Mouse (Mus musculus) heart, embryonic 14.5 days (tissue): ENCODE measurements around the gene Mbl1. TPM values are rescaled to one million over a fixed set of nuclear protein-coding genes. Genes with fewer than 3 reads are reported as not detected.

Source experiments
- ATAC-seq: fragments of 200-750 bp; cut with Nextera tagmentation; 2 replicates; pipeline ENCODE4 v1.8.0; 2017; ENCODE audit warnings: low read depth, moderate TSS enrichment; ENCODE audit not compliant: insufficient number of reproducible peaks, insufficient read depth, low FRiP score
- H3K27ac ChIP-seq, 2 experiments: fragments of 200-500 bp in 1 of 2; fragments of 300-500 bp in 1 of 2; sonication (generic) in 1 of 2; replicated peaks in 1 of 2; 2 replicates each; pipeline ENCODE4 v1.5.1; 2012 to 2014; ENCODE audit warnings: low read depth in 2 of 2, low read length in 2 of 2, control low read depth in 1 of 2, mild to moderate bottlenecking in 1 of 2, mixed read lengths in 1 of 2; ENCODE audit not compliant: control insufficient read depth in 1 of 2, insufficient read depth in 1 of 2
- H3K27me3 ChIP-seq: fragments of 300-500 bp; sonication (generic); 2 replicates; pipeline ENCODE4 v1.6.1; 2014; ENCODE audit warnings: mild to moderate bottlenecking, low read length, control low read depth; ENCODE audit not compliant: control insufficient read depth, insufficient read depth
- H3K36me3 ChIP-seq: fragments of 300-500 bp; sonication (generic); 2 replicates; pipeline ENCODE4 v1.6.1; 2014; ENCODE audit warnings: mild to moderate bottlenecking, control low read depth, low read length, mixed read lengths; ENCODE audit not compliant: control insufficient read depth, insufficient read depth
- H3K4me1 ChIP-seq, 2 experiments: fragments of 200-500 bp in 1 of 2; fragments of 300-500 bp in 1 of 2; sonication (generic) in 1 of 2; 2 replicates each; pipeline ENCODE4 v1.6.1; 2012 to 2014; ENCODE audit warnings: low read length in 2 of 2, control low read depth in 1 of 2, mixed read lengths in 1 of 2; ENCODE audit not compliant: control insufficient read depth in 2 of 2, insufficient read depth in 2 of 2
- H3K4me2 ChIP-seq: fragments of 300-500 bp; sonication (generic); 2 replicates; pipeline ENCODE4 v1.6.1; 2014; ENCODE audit warnings: mild to moderate bottlenecking, low read length
- H3K4me3 ChIP-seq, 2 experiments: fragments of 200-500 bp in 1 of 2; fragments of 300-500 bp in 1 of 2; sonication (generic) in 1 of 2; 2 replicates each; pipeline ENCODE4 v1.5.1; 2012 to 2014; ENCODE audit warnings: low read length in 2 of 2, mild to moderate bottlenecking in 2 of 2, control low read depth in 1 of 2, low read depth in 1 of 2, moderate library complexity in 1 of 2; ENCODE audit not compliant: control insufficient read depth in 1 of 2, insufficient read depth in 1 of 2
- H3K9ac ChIP-seq: fragments of 300-500 bp; sonication (generic); 2 replicates; pipeline ENCODE4 v1.6.1; 2014; ENCODE audit warnings: mild to moderate bottlenecking, low read length
- H3K9me3 ChIP-seq: fragments of 300-500 bp; sonication (generic); 2 replicates; pipeline ENCODE4 v1.6.1; 2016; ENCODE audit warnings: low read length, control low read depth; ENCODE audit not compliant: control insufficient read depth
- WGBS: fragments of 180-500 bp; shearing (Covaris S2); extraction: QIAGEN DNeasy Blood & Tissue Kit; methylation state at CpG from one replicate; pipeline ENCODE4 v1.1.7; 2014; 5-methylcytosine and 5-hydroxymethylcytosine counted together
- polyA plus RNA-seq: library from polyadenylated mRNA; unstranded; fragments of >200 nt; fragmentation: Nextera tagmentation; extraction: Ambion mirVana; gene quantifications from 2 replicates; pipeline ENCODE4 v1.2.1, GENCODE M21; 2014

Gene Mbl1
- not detected in 2 replicates for polyA plus RNA-seq

- ATAC-seq = no peak
- no peak within 1 kb of the TSS for H3K4me2 ChIP-seq
- no peaks in the 10 kb centered on the region for H3K4me1 ChIP-seq
- 81% methylated on average over 7 of the region's 7 CpGs for WGBS
- no peak within 1 kb of the TSS for H3K27ac ChIP-seq
- H3K9me3 ChIP-seq = no peaks in the 10 kb centered on the region
- H3K4me3 ChIP-seq = no peak within 1 kb of the TSS
- H3K36me3 ChIP-seq = no peaks in the 10 kb centered on the region
- H3K9ac ChIP-seq = no peak within 1 kb of the TSS
- H3K27me3 ChIP-seq = no peaks in the 10 kb centered on the region
Measured at GRCm38 (mm10) chr14:41151220-41151898, at the start of gene Mbl1. Mbl1 (plus strand) TSS chr14:41151458.

- ATAC-seq = no peak
- Histone ChIP-seq H3K27ac (no peak overlapping the region), H3K36me3 (no peaks in the 10 kb centered on the region), H3K4me2 (no peak overlapping the region), H3K4me1 (peaks cover 0 to 4% of the 10 kb centered on the region in 2 experiments; a peak in 2 of 4 replicates), H3K9ac (no peak overlapping the region), H3K27me3 (no peaks in the 10 kb centered on the region), H3K4me3 (no peak overlapping the region), H3K9me3 (no peaks in the 10 kb centered on the region)
- WGBS = 78% methylated on average over 2 of the region's 2 CpGs
Measured at GRCm38 (mm10) chr14:41102269-41102668, 49.0 kb upstream of the Mbl1 start.

- WGBS = 40% methylated on average over 10 of the region's 10 CpGs
- Histone ChIP-seq H3K4me3 (peak within 1 kb of the TSS; percentile 8 to 17; a peak in 3 of 4 replicates), H3K36me3 (no peaks in the 10 kb centered on the region), H3K27ac (no peak within 1 kb of the TSS), H3K4me2 (peak within 1 kb of the TSS; percentile 54), H3K9me3 (no peaks in the 10 kb centered on the region), H3K9ac (0 out of 2 replicates have a peak within 1 kb of the TSS, but pooled peaks have one; percentile 2), H3K4me1 (peaks cover 0 to 4% of the 10 kb centered on the region in 2 experiments; a peak in 2 of 4 replicates), H3K27me3 (no peaks in the 10 kb centered on the region)
- ATAC-seq = no peak
Measured at GRCm38 (mm10) chr14:41104853-41105444, 46.3 kb upstream of the Mbl1 start, which contains the start of gene Mat1a. Mat1a (plus strand) TSS chr14:41105035.

GRCm38 (mm10) chr14:41111031-41111668, 40.1 kb upstream of the Mbl1 start:
- Histone ChIP-seq H3K27ac (no peak overlapping the region), H3K36me3 (no peaks in the 10 kb centered on the region), H3K4me2 (no peak overlapping the region), H3K9ac (no peak overlapping the region), H3K27me3 (no peaks in the 10 kb centered on the region), H3K4me3 (no peak overlapping the region), H3K4me1 (no peaks in the 10 kb centered on the region), H3K9me3 (no peaks in the 10 kb centered on the region)
- WGBS = 81% methylated on average over 7 of the region's 7 CpGs
- no peak for ATAC-seq

GRCm38 (mm10) chr14:41112944-41113343, 38.3 kb upstream of the Mbl1 start:
- Histone ChIP-seq H3K4me2 (no peak overlapping the region), H3K9me3 (no peaks in the 10 kb centered on the region), H3K36me3 (no peaks in the 10 kb centered on the region), H3K4me3 (no peak overlapping the region), H3K4me1 (peaks cover 2 to 7% of the 10 kb centered on the region in 2 experiments; a peak in 2 of 4 replicates), H3K27me3 (no peaks in the 10 kb centered on the region), H3K9ac (no peak overlapping the region), H3K27ac (no peak overlapping the region)
- no peak for ATAC-seq
- WGBS = 80% methylated on average over 4 of the region's 4 CpGs

GRCm38 (mm10) chr14:41116271-41116670, 35.0 kb upstream of the Mbl1 start:
- Histone ChIP-seq H3K27me3 (no peaks in the 10 kb centered on the region), H3K4me1 (peaks cover 4 to 12% of the 10 kb centered on the region in 2 experiments; a peak in 3 of 4 replicates)
- 77% methylated on average over 3 of the region's 3 CpGs for WGBS

GRCm38 (mm10) chr14:41124683-41125082, 26.6 kb upstream of the Mbl1 start:
- 78% methylated on average over 5 of the region's 5 CpGs for WGBS
- no peak overlapping the region for H3K4me2 ChIP-seq
- H3K4me3 ChIP-seq = no peak overlapping the region
- no peak overlapping the region for H3K9ac ChIP-seq
- no peak for ATAC-seq
- no peak overlapping the region for H3K27ac ChIP-seq
- no peaks in the 10 kb centered on the region for H3K27me3 ChIP-seq
- H3K4me1 ChIP-seq = no peaks in the 10 kb centered on the region
- H3K9me3 ChIP-seq = no peaks in the 10 kb centered on the region
- no peaks in the 10 kb centered on the region for H3K36me3 ChIP-seq

More at GRCm38 (mm10) chr14:41116271-41116670, 35.0 kb upstream of the Mbl1 start:
- no peak for ATAC-seq
- Histone ChIP-seq H3K9me3 (no peaks in the 10 kb centered on the region), H3K4me3 (no peak overlapping the region), H3K9ac (no peak overlapping the region), H3K4me2 (no peak overlapping the region), H3K27ac (no peak overlapping the region), H3K36me3 (no peaks in the 10 kb centered on the region)
